Mouse (Mus musculus) forebrain, embryonic 12.5 days (tissue): ENCODE data around the gene 4930430A15Rik. TPM values are rescaled to one million over a fixed set of nuclear protein-coding genes. Genes with fewer than 3 reads are reported as not detected.

Source experiments
- ATAC-seq: fragments of 200-750 bp; cut with Nextera tagmentation; 2 replicates; pipeline ENCODE4 v1.8.0; 2017; ENCODE audit warnings: moderate TSS enrichment; ENCODE audit not compliant: low FRiP score
- H3K27ac ChIP-seq: fragments of 300-500 bp; sonication (generic); 2 replicates; pipeline ENCODE4 v1.5.1; 2016; ENCODE audit warnings: mild to moderate bottlenecking
- H3K27me3 ChIP-seq: fragments of 300-500 bp; sonication (generic); 2 replicates; pipeline ENCODE4 v1.6.1; 2016; ENCODE audit warnings: mild to moderate bottlenecking
- H3K36me3 ChIP-seq: fragments of 300-500 bp; sonication (generic); replicated peaks from 2 replicates; pipeline ENCODE4 v1.6.1; 2016; ENCODE audit warnings: mild to moderate bottlenecking
- H3K4me1 ChIP-seq: fragments of 300-500 bp; sonication (generic); 2 replicates; pipeline ENCODE4 v1.6.1; 2016
- H3K4me2 ChIP-seq: fragments of 300-500 bp; sonication (generic); 2 replicates; pipeline ENCODE4 v1.6.1; 2016; ENCODE audit warnings: mild to moderate bottlenecking, moderate library complexity
- H3K4me3 ChIP-seq: fragments of 300-500 bp; sonication (generic); replicated peaks from 2 replicates; pipeline ENCODE4 v1.5.1; 2016; ENCODE audit warnings: mild to moderate bottlenecking
- H3K9ac ChIP-seq: fragments of 300-500 bp; sonication (generic); 2 replicates; pipeline ENCODE4 v1.6.1; 2016; ENCODE audit warnings: mild to moderate bottlenecking
- H3K9me3 ChIP-seq: fragments of 300-500 bp; sonication (generic); 2 replicates; pipeline ENCODE4 v1.6.1; 2016
- WGBS: fragments of 180-500 bp; shearing (Covaris S2); methylation state at CpG from one replicate; pipeline ENCODE4 v1.1.7; 2016; 5-methylcytosine and 5-hydroxymethylcytosine counted together
- polyA plus RNA-seq: library from polyadenylated mRNA; unstranded; fragments of >200 nt; fragmentation: Nextera tagmentation; extraction: Ambion mirVana; gene quantifications from 2 replicates; pipeline ENCODE4 v1.2.1, GENCODE M21; 2016

The 4930430A15Rik gene
- polyA plus RNA-seq, result not detected in 2 replicates

DNA sequence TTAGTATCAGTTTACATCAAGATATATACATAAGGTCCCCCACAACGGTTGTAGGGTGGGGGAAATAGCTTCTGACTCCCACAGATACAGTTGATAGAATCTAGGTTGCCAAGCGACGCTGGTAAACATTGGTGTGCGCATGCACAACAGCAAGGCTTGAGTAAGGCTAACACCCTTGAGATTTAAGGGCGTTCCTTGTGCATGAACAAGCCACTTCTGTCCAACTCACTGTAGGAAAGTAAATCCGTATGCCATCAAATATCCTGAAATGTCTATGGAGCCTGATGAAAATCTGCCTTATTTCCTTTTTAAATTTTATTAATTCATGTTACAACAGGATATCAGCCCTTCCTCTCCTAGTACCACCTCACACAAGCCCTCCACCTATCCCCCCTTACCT, at the start of gene 4930430A15Rik:
Gene 4930430A15Rik, minus strand, starts transcription at position 101 of the 400 bp plus-strand sequence.
- Histone ChIP-seq H3K9me3 (no peaks in the 10 kb centered on the region), H3K4me3 (no peak within 1 kb of the TSS), H3K36me3 (no peaks in the 10 kb centered on the region), H3K27ac (no peak within 1 kb of the TSS), H3K4me1 (no peaks in the 10 kb centered on the region), H3K27me3 (no peaks in the 10 kb centered on the region), H3K9ac (no peak within 1 kb of the TSS), H3K4me2 (no peak within 1 kb of the TSS)
- WGBS, result 87% methylated on average over 6 of the region's 6 CpGs
- no peak for ATAC-seq

DNA sequence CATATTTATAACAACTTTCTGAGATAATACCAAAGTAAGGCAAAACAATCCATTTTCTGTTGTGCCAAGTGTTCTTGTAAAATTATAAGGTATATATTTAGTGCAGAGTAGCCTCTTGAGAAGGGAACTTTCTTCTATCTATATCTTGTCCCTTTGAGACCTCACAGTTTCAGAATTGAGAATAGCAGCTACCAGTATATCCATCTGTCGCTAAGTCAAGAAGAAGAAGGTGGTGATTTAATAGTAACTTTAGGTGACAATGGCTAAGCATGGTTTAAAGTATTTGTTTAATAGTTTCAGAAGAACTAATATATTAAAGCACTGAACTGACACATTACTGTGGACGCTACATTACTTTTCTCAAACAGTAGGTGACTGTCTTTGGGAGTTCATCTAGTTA, 44.6 kb upstream of the 4930430A15Rik start, which contains the start of gene Olfr1277:
Gene Olfr1277, minus strand, starts transcription at position 101 of the 400 bp plus-strand sequence.
- H3K9me3 ChIP-seq, result no peaks in the 10 kb centered on the region
- H3K36me3 ChIP-seq, result no peaks in the 10 kb centered on the region
- H3K4me2 ChIP-seq, result no peak within 1 kb of the TSS
- no peak within 1 kb of the TSS for H3K4me3 ChIP-seq
- 80% methylated on average over 2 of the region's 2 CpGs for WGBS
- H3K27me3 ChIP-seq, result no peaks in the 10 kb centered on the region
- no peak within 1 kb of the TSS for H3K27ac ChIP-seq
- no peak within 1 kb of the TSS for H3K9ac ChIP-seq
- no peaks in the 10 kb centered on the region for H3K4me1 ChIP-seq
- ATAC-seq, result no peak

DNA sequence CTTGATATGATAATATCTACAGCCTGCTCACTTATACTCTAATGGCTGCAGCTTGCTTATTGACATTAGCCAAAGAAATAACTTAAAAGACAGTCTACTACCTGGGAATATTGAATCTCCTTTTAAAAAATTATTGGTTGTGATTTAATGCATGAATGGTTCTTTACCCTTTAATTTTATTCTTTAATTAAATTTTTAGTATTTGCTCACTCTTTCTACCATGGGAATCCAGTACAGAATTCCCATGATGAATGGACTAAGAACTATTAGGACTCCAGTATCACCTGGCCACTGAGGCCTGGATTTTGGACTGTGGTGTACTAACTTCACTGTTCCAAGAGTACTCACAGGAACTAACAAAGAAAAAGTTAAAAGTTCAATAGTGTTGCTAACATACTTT, 24.8 kb upstream of the 4930430A15Rik start, which contains the start of gene Olfr1276:
Gene Olfr1276, plus strand, starts transcription at position 301 of the 400 bp plus-strand sequence.
- Histone ChIP-seq H3K4me2 (no peak within 1 kb of the TSS), H3K36me3 (no peaks in the 10 kb centered on the region), H3K9ac (no peak within 1 kb of the TSS), H3K27ac (no peak within 1 kb of the TSS), H3K4me1 (no peaks in the 10 kb centered on the region), H3K27me3 (no peaks in the 10 kb centered on the region), H3K9me3 (no peaks in the 10 kb centered on the region), H3K4me3 (no peak within 1 kb of the TSS)
- no peak for ATAC-seq

DNA sequence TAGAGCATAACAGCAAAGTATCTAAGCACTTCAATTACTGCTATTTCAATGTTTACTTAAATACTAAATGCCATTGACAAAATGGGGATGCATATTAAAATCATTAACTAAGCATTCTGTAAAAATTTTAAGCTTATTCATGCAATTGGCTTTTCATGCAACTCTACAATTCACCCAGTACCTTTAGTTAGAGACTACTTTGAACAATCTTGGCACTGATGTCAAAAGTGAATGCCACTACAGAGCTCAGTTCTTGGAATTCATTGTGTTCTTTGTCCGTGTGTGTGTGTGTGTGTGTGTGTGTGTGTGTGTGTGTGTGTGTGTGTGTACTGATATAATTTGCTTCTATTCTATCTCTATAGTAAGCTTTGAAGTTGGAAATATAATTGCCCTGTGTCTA, 5.8 kb upstream of the 4930430A15Rik start, which contains the start of gene Olfr1275:
Gene Olfr1275, minus strand, starts transcription at position 101 of the 400 bp plus-strand sequence.
- 63% methylated on average over 1 of the region's 1 CpGs for WGBS

DNA sequence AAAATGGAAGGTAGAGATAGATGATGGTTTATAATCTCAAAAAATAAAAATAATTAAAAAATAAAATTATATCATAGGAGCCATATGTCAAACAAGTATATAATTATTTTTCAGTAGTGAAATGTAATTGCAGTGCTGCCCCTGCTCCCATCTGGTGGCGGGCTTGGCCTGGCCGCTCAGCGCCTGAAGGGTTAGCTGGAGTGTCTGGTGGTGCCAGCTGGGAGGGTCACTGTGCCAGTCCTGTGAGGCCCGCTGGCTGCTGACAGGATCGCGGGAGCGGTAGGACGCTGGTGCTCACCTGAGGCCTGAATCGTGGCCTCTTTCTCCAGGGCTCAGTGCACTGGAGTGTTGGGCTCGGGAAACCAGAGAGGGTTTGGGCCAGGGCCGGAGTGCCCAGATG, 47.3 kb downstream of the 4930430A15Rik start:
- Histone ChIP-seq H3K9me3 (no peaks in the 10 kb centered on the region), H3K4me3 (no peak overlapping the region), H3K9ac (no peak overlapping the region), H3K27ac (no peak overlapping the region), H3K36me3 (no peaks in the 10 kb centered on the region), H3K4me2 (no peak overlapping the region), H3K4me1 (no peaks in the 10 kb centered on the region), H3K27me3 (no peaks in the 10 kb centered on the region)
- WGBS, result 96% methylated on average over 11 of the region's 11 CpGs
- 0 out of 2 replicates have a peak, but pooled peaks have one; percentile 33 for ATAC-seq

More for the DNA sequence above, 5.8 kb upstream of the 4930430A15Rik start, which contains the start of gene Olfr1275:
- H3K27ac ChIP-seq, result no peak within 1 kb of the TSS
- H3K9me3 ChIP-seq, result no peaks in the 10 kb centered on the region
- H3K9ac ChIP-seq, result no peak within 1 kb of the TSS
- no peaks in the 10 kb centered on the region for H3K4me1 ChIP-seq
- H3K4me3 ChIP-seq, result no peak within 1 kb of the TSS
- no peaks in the 10 kb centered on the region for H3K27me3 ChIP-seq
- H3K4me2 ChIP-seq, result no peak within 1 kb of the TSS
- H3K36me3 ChIP-seq, result no peaks in the 10 kb centered on the region
- ATAC-seq, result no peak

DNA sequence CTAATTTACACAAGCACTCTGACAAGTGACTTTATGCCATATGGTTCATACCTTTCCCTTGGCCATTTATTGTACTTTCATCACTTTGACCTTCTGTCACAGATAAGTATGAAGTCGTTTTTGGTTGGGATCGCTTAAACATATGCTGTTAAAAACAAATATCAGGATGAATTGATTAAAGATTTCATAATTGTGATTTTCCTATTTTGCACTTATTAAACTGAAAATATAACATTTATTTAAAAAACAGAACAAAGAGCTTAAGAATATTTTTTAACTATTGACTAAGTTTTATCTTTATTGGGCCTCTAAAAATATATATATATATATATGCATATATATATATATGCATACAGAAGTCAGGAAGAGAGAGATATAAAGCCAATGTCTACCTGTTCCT, 76.6 kb downstream of the 4930430A15Rik start, which contains the start of gene Gm15130:
Gene Gm15130, minus strand, starts transcription at position 101 of the 400 bp plus-strand sequence.
- Histone ChIP-seq H3K4me1 (no peaks in the 10 kb centered on the region), H3K4me2 (no peak within 1 kb of the TSS), H3K9me3 (no peaks in the 10 kb centered on the region), H3K4me3 (no peak within 1 kb of the TSS), H3K9ac (no peak within 1 kb of the TSS), H3K36me3 (no peaks in the 10 kb centered on the region), H3K27me3 (no peaks in the 10 kb centered on the region), H3K27ac (no peak within 1 kb of the TSS)
- ATAC-seq, result no peak
- 83% methylated on average over 2 of the region's 2 CpGs for WGBS

DNA sequence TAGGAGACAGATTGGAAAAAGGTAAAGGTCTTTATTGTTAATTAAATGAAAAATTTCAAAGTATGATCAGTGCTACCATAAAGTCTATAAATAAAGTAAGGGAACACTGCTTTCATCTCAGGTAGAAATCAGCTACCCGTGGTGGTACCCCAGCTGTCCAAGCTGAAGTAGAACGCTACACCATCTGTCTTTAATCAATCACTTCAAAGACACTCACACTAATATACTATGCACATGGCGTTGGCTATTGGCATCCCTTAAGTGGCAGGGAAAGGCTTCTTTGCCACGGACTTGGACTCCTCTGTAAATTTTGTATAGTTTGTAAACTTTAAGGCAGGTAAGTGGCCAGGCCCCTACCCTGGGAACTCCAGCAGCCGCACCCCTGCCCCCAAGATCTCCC, 93.7 kb downstream of the 4930430A15Rik start:
- H3K36me3 ChIP-seq, result no peaks in the 10 kb centered on the region
- H3K9me3 ChIP-seq, result no peaks in the 10 kb centered on the region
- no peak overlapping the region for H3K27ac ChIP-seq
- no peak overlapping the region for H3K4me3 ChIP-seq
- no peaks in the 10 kb centered on the region for H3K4me1 ChIP-seq
- no peak overlapping the region for H3K4me2 ChIP-seq
- 82% methylated on average over 5 of the region's 5 CpGs for WGBS
- no peak for ATAC-seq
- no peaks in the 10 kb centered on the region for H3K27me3 ChIP-seq
- H3K9ac ChIP-seq, result no peak overlapping the region

Other genes with a start within 250 kb of the 4930430A15Rik start
- gene Gm13941, start 123.6 kb downstream of the 4930430A15Rik start, polyA plus RNA-seq, result not detected in 2 replicates
- not detected in 2 replicates for gene Gm15130, start 76.7 kb downstream of the 4930430A15Rik start, polyA plus RNA-seq
- gene Olfr1275, start 5.7 kb upstream of the 4930430A15Rik start, polyA plus RNA-seq, result not detected in 2 replicates
- not detected in 2 replicates for gene Olfr1276, start 24.9 kb upstream of the 4930430A15Rik start, polyA plus RNA-seq
- gene Olfr1277, start 44.5 kb upstream of the 4930430A15Rik start, polyA plus RNA-seq, result not detected in 2 replicates
- not detected in 2 replicates for gene Olfr1278, start 60.5 kb upstream of the 4930430A15Rik start, polyA plus RNA-seq
- not detected in 2 replicates for gene Olfr1279, start 71.0 kb upstream of the 4930430A15Rik start, polyA plus RNA-seq
- not detected in 2 replicates for gene Olfr1280, start 84.4 kb upstream of the 4930430A15Rik start, polyA plus RNA-seq
- not detected in 2 replicates for gene Olfr1281, start 96.9 kb upstream of the 4930430A15Rik start, polyA plus RNA-seq
- not detected in 2 replicates for gene Olfr1282, start 106.5 kb upstream of the 4930430A15Rik start, polyA plus RNA-seq
- not detected in 2 replicates for gene Olfr1283, start 137.2 kb upstream of the 4930430A15Rik start, polyA plus RNA-seq
- gene Olfr1284, start 145.9 kb upstream of the 4930430A15Rik start, polyA plus RNA-seq, result not detected in 2 replicates
- gene Olfr1286, start 193.5 kb upstream of the 4930430A15Rik start, polyA plus RNA-seq, result not detected in 2 replicates
- not detected in 2 replicates for gene Olfr1287, start 219.5 kb upstream of the 4930430A15Rik start, polyA plus RNA-seq
- gene Olfr1288, start 244.5 kb upstream of the 4930430A15Rik start, polyA plus RNA-seq, result not detected in 2 replicates